Mouse (Mus musculus): Measurements from ENCODE around the gene Jhy. TPM values are rescaled to one million over a fixed set of nuclear protein-coding genes. Genes with fewer than 3 reads are reported as not detected.

The Jhy gene
- total and polyA plus RNA-seq, 3 experiments = not detected

- Histone ChIP-seq H3K79me2 (ENCODE audit: control insufficient read depth, insufficient read depth, low read length, poor library complexity) (no peaks in the 10 kb centered on the region), H3K4me3 (ENCODE audit: control insufficient read depth in 1 of 2, insufficient read depth in 1 of 2, low read depth in 2 of 2, low read length in 2 of 2) (no peak overlapping the region), H3K4me1 (ENCODE audit: control insufficient read depth in 1 of 2, insufficient read depth in 2 of 2, low read length in 2 of 2) (no peaks in the 10 kb centered on the region), H3K27me3 (ENCODE audit: control insufficient read depth in 1 of 2, insufficient read depth in 2 of 2, low read length in 2 of 2) (peaks cover 0 to 2% of the 10 kb centered on the region in 2 experiments; a peak in 2 of 4 replicates), H3K27ac (ENCODE audit: control insufficient read depth, low read depth, low read length) (no peak overlapping the region), H3K9ac (ENCODE audit: control insufficient read depth, low read depth, low read length, poor library complexity, severe bottlenecking) (no peak overlapping the region), H3K9me3 (replicated peaks; ENCODE audit: insufficient read depth, low read length) (no peaks in the 10 kb centered on the region), H3K36me3 (ENCODE audit: control insufficient read depth in 1 of 2, insufficient read depth in 2 of 2, low read length in 2 of 2) (no peaks in the 10 kb centered on the region)
- DNase-seq (ENCODE audit: low read depth, low spot score) = no peak
- TF ChIP-seq KAT2A (conservative IDR thresholded peaks at IDR 0.05; ENCODE audit: low read depth, low read length) = no peak
- TF ChIP-seq RCOR1 (IDR thresholded peaks at IDR 0.05; ENCODE audit: low read depth, low read length) = no peak
- no peak for TF ChIP-seq ELF1 (IDR thresholded peaks at IDR 0.05; ENCODE audit: low read depth, low read length)
- TF ChIP-seq USF1 (IDR thresholded peaks at IDR 0.05; ENCODE audit: low read depth, low read length) = no peak
- no peak for TF ChIP-seq MAFK (IDR thresholded peaks at IDR 0.05; ENCODE audit: borderline replicate concordance, low read depth, low read length)
- TF ChIP-seq MXI1 (IDR thresholded peaks at IDR 0.05; ENCODE audit: low read depth, low read length) = no peak
- TF ChIP-seq ETS1 (IDR thresholded peaks at IDR 0.05; ENCODE audit: low read depth, low read length) = no peak
- no peak for TF ChIP-seq RAD21 (IDR thresholded peaks at IDR 0.05; ENCODE audit: low read depth, low read length)
- no peak for TF ChIP-seq TCF12 (IDR thresholded peaks at IDR 0.05; ENCODE audit: low read depth, low read length)
- TF ChIP-seq JUND (IDR thresholded peaks at IDR 0.05; ENCODE audit: low read depth, low read length) = no peak
- TF ChIP-seq GABPA (IDR thresholded peaks at IDR 0.05; ENCODE audit: low read depth, low read length) = no peak
- TF ChIP-seq MYB (IDR thresholded peaks at IDR 0.05; ENCODE audit: low read depth, low read length) = no peak
- no peak for TF ChIP-seq MEF2A (IDR thresholded peaks at IDR 0.05; ENCODE audit: extremely low read depth, insufficient replicate concordance, low read depth, low read length, poor library complexity, severe bottlenecking)
- no peak for TF ChIP-seq TBP (IDR thresholded peaks at IDR 0.05; ENCODE audit: low read depth, low read length)
Measured at GRCm38 (mm10) chr9:40964418-40964714, 448 bp upstream of the Jhy start.

DNA sequence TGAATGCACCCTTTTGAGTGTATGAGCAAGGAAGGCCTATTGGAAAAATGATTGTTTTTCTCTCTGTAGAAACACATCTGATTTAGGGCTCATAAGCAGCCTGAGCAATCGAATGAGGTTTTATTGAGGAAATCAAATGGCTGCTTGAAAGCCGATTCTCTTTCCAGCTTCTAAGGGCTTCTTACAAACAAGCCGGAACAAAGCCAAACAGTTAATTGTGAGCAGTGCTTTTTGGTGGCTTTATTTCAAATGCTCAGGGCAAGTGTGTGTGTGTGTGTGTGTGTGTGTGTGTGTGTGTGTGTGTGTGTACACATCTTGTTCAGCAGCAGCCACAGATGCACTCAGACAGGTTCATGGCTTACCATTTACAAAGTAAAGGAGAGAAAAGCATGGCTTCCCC, 2.5 kb downstream of the Jhy start:
- Histone ChIP-seq H3K9me3 (replicated peaks; ENCODE audit: insufficient read depth, low read length) (no peaks in the 10 kb centered on the region), H3K4me3 (ENCODE audit: control insufficient read depth in 1 of 2, insufficient read depth in 1 of 2, low read depth in 2 of 2, low read length in 2 of 2) (no peak overlapping the region), H3K27me3 (ENCODE audit: control insufficient read depth in 1 of 2, insufficient read depth in 2 of 2, low read length in 2 of 2) (peaks cover 0 to 2% of the 10 kb centered on the region in 2 experiments; a peak in 2 of 4 replicates), H3K79me2 (ENCODE audit: control insufficient read depth, insufficient read depth, low read length, poor library complexity) (no peaks in the 10 kb centered on the region), H3K9ac (ENCODE audit: control insufficient read depth, low read depth, low read length, poor library complexity, severe bottlenecking) (no peak overlapping the region), H3K36me3 (ENCODE audit: control insufficient read depth in 1 of 2, insufficient read depth in 2 of 2, low read length in 2 of 2) (no peaks in the 10 kb centered on the region), H3K27ac (ENCODE audit: control insufficient read depth, low read depth, low read length) (no peak overlapping the region), H3K4me1 (ENCODE audit: control insufficient read depth in 1 of 2, insufficient read depth in 2 of 2, low read length in 2 of 2) (no peaks in the 10 kb centered on the region)
- no peak for TF ChIP-seq E2F4 (IDR thresholded peaks at IDR 0.05; ENCODE audit: borderline replicate concordance, low read depth, low read length)
- no peak for TF ChIP-seq SMC3 (IDR thresholded peaks at IDR 0.05; ENCODE audit: low read depth, low read length)
- TF ChIP-seq TCF12 (IDR thresholded peaks at IDR 0.05; ENCODE audit: low read depth, low read length) = no peak
- DNase-seq (ENCODE audit: low read depth, low spot score) = no peak

All from MEL (cell line).